Mouse (Mus musculus) testis, adult 2 months (tissue): ENCODE data around the gene Cnbd2.

Source experiments
- CTCF ChIP-seq: fragments of 200-500 bp; IDR thresholded peaks from 2 replicates; pipeline ENCODE4 v1.5.1; 2012; ENCODE audit warnings: low read depth, mild to moderate bottlenecking, inconsistent platforms, low read length, moderate library complexity; ENCODE audit not compliant: control insufficient read depth, insufficient read depth, insufficient replicate concordance
- POLR2A ChIP-seq: fragments of 200-500 bp; IDR thresholded peaks from 2 replicates; pipeline ENCODE4 v1.6.1; 2012; ENCODE audit warnings: low read depth, mild to moderate bottlenecking, inconsistent platforms, low read length, moderate library complexity; ENCODE audit not compliant: control insufficient read depth

DNA sequence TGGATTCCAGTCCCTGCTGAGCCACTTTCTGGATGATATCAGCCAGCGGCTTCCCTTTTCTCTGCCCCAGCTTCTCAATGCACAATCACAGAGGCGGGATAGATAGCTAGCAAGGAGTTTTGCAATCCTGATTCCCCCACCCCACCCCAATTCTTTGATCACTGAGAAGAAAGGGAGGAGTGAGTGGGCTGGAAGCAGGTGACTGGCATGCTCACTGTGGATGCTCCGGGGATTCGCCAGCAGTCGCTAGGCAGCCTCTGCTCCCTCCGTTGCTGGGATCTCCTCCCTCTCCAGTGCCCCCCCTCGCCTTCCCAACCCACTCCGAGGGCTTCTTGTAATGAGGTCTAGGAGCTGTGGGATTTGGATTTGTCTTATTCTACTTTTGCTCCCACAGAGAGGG, 96.1 kb downstream of the Cnbd2 start:
- TF ChIP-seq CTCF (no peak), POLR2A (no peak)
